Mouse (Mus musculus) lung, postnatal 0 days (tissue): Measurements from ENCODE around the gene Daglb. TPM values are rescaled to one million over a fixed set of nuclear protein-coding genes. Genes with fewer than 3 reads are reported as not detected.

Experiments used
- ATAC-seq: fragments of 200-750 bp; cut with Nextera tagmentation; 2 replicates; pipeline ENCODE4 v1.8.0; 2017; ENCODE audit warnings: moderate library complexity
- DNase-seq: peaks from one replicate; pipeline ENCODE4 v3.0.0-alpha.2; 2016; ENCODE audit warnings: low spot score
- H3K27ac ChIP-seq: fragments of 300-500 bp; sonication (generic); 2 replicates; pipeline ENCODE4 v1.5.1; 2014; ENCODE audit warnings: antibody characterized with exemption, mild to moderate bottlenecking, low read length, mixed read lengths
- H3K27me3 ChIP-seq: fragments of 300-500 bp; sonication (generic); replicated peaks from 2 replicates; pipeline ENCODE4 v1.6.1; 2014; ENCODE audit warnings: low read length, mixed read lengths; ENCODE audit not compliant: insufficient read depth
- H3K36me3 ChIP-seq: fragments of 300-500 bp; sonication (generic); 2 replicates; pipeline ENCODE4 v1.6.1; 2014; ENCODE audit warnings: low read length, mixed read lengths; ENCODE audit not compliant: insufficient read depth
- H3K4me1 ChIP-seq: fragments of 300-500 bp; sonication (generic); 2 replicates; pipeline ENCODE4 v1.6.1; 2014; ENCODE audit warnings: antibody characterized with exemption, low read depth, low read length, mixed read lengths; ENCODE audit not compliant: insufficient read depth
- H3K4me2 ChIP-seq: fragments of 300-500 bp; sonication (generic); replicated peaks from 2 replicates; pipeline ENCODE4 v1.6.1; 2014; ENCODE audit warnings: low read depth, mild to moderate bottlenecking, low read length, moderate library complexity, mixed read lengths
- H3K4me3 ChIP-seq: fragments of 300-500 bp; sonication (generic); 2 replicates; pipeline ENCODE4 v1.5.1; 2014; ENCODE audit warnings: low read depth, low read length
- H3K9ac ChIP-seq: fragments of 300-500 bp; sonication (generic); replicated peaks from 2 replicates; pipeline ENCODE4 v1.6.1; 2014; ENCODE audit warnings: low read depth, mild to moderate bottlenecking
- H3K9me3 ChIP-seq: fragments of 300-500 bp; sonication (generic); 2 replicates; pipeline ENCODE4 v1.6.1; 2016; ENCODE audit warnings: low read length, mixed read lengths
- CTCF ChIP-seq: IDR thresholded peaks from 2 replicates; pipeline ENCODE4 v1.5.1; 2016; ENCODE audit warnings: antibody characterized with exemption, mild to moderate bottlenecking
- EP300 ChIP-seq: IDR thresholded peaks from 2 replicates; pipeline ENCODE4 v1.6.1; 2016; ENCODE audit warnings: antibody characterized with exemption, mild to moderate bottlenecking, control low read depth
- WGBS: fragments of 180-500 bp; shearing (Covaris S2); extraction: QIAGEN DNeasy Blood & Tissue Kit; methylation state at CpG from one replicate; pipeline ENCODE4 v1.1.7; 2014; 5-methylcytosine and 5-hydroxymethylcytosine counted together
- polyA plus RNA-seq: library from polyadenylated mRNA; unstranded; fragments of >200 nt; fragmentation: Nextera tagmentation; extraction: Ambion mirVana; gene quantifications from 2 replicates; pipeline ENCODE4 v1.2.1, GENCODE M21; 2015

The Daglb gene
- polyA plus RNA-seq, 1 experiment from 2014 or later, result 6.0 TPM

DNA sequence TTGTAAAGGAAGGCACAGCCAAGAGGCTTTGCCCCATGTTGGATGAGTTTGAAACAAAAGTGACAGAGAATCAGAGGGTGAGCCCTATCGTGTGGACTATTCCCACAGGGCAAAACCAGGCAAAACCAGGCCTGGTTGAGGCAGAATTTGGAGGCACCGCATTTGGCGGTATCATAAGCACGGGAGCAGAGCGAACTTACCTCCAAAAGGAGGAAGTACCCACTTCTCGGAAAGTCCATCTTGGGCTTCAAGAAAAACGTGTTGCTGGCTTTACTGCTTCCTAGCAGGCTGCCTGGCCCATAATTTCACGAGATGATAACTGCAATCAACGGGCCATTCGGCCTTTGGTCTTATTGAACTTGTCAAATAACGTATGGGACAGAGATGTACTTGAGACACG lies 22.6 kb upstream of the Daglb start:
- no peak for ATAC-seq
- DNase-seq, result no peak
- 79% methylated on average over 12 of the region's 12 CpGs for WGBS
- H3K36me3 ChIP-seq, result no peaks in the 10 kb centered on the region
- no peak overlapping the region for H3K4me3 ChIP-seq
- no peak overlapping the region for H3K4me2 ChIP-seq
- no peaks in the 10 kb centered on the region for H3K9me3 ChIP-seq
- no peak overlapping the region for H3K27ac ChIP-seq
- no peaks in the 10 kb centered on the region for H3K27me3 ChIP-seq
- no peaks in the 10 kb centered on the region for H3K4me1 ChIP-seq
- no peak overlapping the region for H3K9ac ChIP-seq
- TF ChIP-seq CTCF (no peak), EP300 (no peak)

DNA sequence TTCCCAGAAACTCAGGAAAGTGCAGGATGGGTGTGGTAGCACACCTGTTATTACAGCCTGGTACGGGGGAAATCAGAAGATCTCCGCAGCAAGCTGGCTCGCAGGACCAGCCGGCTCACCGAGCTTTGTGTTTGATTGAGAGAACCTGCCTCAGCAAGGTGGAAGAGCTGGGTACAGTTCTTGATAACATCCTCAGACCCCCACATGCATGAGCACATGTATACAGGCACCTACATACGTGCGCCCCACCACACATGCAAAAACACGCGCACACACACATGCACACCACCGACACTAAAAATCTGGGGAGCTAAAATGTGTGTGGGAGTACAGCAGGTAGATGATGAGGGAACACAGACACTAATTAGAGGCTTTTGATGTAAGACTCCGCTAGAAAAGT lies 713 bp upstream of the Daglb start:
- H3K27me3 ChIP-seq, result no peaks in the 10 kb centered on the region
- H3K9ac ChIP-seq, result peak overlapping the region; percentile 52; the same call in 1 of the 2 replicates
- 83% methylated on average over 11 of the region's 11 CpGs for WGBS
- ATAC-seq (no peak), DNase-seq (no peak)
- H3K9me3 ChIP-seq, result no peaks in the 10 kb centered on the region
- no peak for TF ChIP-seq CTCF
- TF ChIP-seq EP300, result no peak
- H3K4me2 ChIP-seq, result peak overlapping the region; percentile 84
- no peaks in the 10 kb centered on the region for H3K36me3 ChIP-seq
- peaks cover 5% of the 10 kb centered on the region; the same call in 1 of the 2 replicates for H3K4me1 ChIP-seq
- peak overlapping the region; percentile 58; the same call in 1 of the 2 replicates for H3K4me3 ChIP-seq
- no peak overlapping the region for H3K27ac ChIP-seq

DNA sequence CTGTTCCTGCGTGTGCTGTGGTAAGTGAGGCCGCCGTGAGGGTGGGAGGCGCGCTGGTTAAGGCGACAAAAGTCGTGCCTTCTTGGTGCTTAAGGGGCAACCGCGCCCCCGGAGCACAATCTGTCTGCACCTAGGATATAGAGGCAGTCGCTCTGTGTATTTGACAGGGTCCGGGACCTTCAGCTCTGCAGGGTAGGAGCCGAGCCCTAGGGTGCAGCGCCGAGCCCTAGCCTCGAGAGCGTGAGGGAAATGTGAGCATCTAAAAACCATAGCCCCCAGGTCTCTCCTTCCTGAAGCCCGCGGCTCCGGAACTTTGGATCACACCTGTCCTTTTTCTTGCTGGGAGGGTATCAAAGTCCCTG lies 354 bp downstream of the Daglb start:
- H3K27ac ChIP-seq, result no peak overlapping the region
- H3K27me3 ChIP-seq, result no peaks in the 10 kb centered on the region
- H3K36me3 ChIP-seq, result no peaks in the 10 kb centered on the region
- DNase-seq, result no peak
- peak overlapping the region; percentile 58 for H3K4me3 ChIP-seq
- WGBS, result 0% methylated on average over 20 of the region's 20 CpGs
- H3K4me1 ChIP-seq, result peaks cover 5% of the 10 kb centered on the region; the same call in 1 of the 2 replicates
- H3K9me3 ChIP-seq, result no peaks in the 10 kb centered on the region
- peak overlapping the region; percentile 52 for H3K9ac ChIP-seq
- TF ChIP-seq EP300 (no peak), CTCF (no peak)
- H3K4me2 ChIP-seq, result peak overlapping the region; percentile 84
- ATAC-seq, result peak; percentile 39

DNA sequence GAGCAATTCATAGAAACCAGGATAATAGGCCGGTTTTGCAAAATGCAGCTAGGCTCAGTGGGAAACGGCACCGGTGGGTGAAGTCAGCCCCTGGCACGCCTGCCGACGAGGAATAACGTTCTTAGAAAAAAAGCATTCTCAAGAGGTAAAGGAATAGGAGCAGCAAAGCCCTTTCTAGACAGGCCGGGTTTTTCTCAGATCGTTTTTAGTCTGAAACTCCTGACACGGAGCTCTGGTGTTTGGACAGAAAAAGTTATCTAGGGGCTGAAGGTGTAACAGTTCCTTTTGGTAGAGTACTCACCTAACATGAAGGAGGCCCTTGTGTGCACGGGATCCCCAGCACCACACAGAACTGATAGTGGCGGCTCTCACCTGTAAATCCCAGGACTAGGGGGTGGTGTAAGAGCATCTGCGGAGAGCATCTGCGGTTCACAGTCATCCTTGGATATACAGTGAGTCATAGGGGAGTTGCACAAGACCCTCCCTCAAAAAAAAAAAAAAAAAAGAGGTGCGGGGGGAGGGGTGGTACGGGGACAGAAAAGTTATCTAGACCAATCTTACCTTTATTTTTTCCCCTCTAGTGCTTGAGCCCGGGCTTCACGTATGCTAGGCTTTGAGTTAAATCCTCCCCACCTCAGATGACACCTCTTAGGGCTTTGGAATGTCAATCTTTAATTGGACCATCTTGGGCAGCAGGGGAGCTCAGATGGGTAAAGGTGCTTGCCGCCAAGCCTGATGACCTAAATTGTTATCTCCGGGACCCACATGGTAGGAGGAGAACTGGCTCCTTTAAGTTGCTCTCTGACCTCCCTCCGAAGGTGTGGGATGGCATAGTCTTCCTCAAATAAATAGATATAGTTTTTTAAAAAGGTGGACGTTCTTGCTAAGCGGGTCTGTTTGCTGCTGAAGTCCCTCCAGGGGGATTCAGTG lies 1.0 kb downstream of the Daglb start:
- no peaks in the 10 kb centered on the region for H3K36me3 ChIP-seq
- ATAC-seq (no peak), DNase-seq (peak; percentile 27)
- TF ChIP-seq EP300 (no peak), CTCF (no peak)
- H3K27me3 ChIP-seq, result no peaks in the 10 kb centered on the region
- WGBS, result 25% methylated on average over 23 of the region's 23 CpGs
- peaks cover 5% of the 10 kb centered on the region; the same call in 1 of the 2 replicates for H3K4me1 ChIP-seq
- peak overlapping the region; percentile 84 for H3K4me2 ChIP-seq
- H3K9me3 ChIP-seq, result no peaks in the 10 kb centered on the region
- H3K4me3 ChIP-seq, result peak overlapping the region; percentile 58
- peak overlapping the region; percentile 52 for H3K9ac ChIP-seq
- H3K27ac ChIP-seq, result no peak overlapping the region

DNA sequence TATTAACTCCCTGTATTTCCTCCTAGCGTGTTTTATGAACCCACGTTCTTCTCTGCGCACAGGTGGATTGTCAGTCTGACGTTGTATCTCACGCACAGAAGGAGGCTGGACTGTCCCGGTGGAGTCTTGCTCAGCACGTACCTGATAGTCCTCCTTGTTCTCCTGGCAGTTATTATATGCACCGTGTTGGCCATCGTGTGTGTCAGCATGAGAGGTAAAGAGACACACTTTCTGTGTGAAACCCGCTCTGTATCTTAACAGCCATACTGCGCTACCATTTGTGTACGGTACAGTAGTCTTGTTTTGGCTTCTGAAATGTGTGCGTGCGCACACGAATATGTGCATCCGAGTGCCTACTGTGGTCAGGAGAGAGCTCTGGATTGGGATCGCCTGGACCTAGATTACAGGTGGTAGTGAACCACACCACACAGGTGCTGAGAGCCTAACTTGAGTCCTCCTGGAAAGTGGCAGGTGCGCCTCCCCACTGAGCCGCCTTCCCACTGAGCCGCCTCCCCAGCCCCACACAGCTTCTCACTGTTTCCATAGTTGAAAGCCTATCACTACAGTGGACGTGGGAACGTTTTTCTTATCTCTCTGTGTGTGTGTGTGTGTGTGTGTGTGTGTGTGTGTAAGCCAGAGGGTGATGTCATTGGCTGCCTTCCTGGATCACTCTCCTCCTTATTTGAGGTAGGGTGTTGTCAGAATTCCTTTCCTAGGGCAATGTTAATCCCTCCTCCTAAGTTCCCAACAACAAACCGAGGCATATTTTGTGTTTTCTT lies 2.7 kb downstream of the Daglb start:
- no peak overlapping the region for H3K9ac ChIP-seq
- peaks cover 5% of the 10 kb centered on the region; the same call in 1 of the 2 replicates for H3K4me1 ChIP-seq
- no peak overlapping the region for H3K27ac ChIP-seq
- H3K27me3 ChIP-seq, result no peaks in the 10 kb centered on the region
- no peak overlapping the region for H3K4me2 ChIP-seq
- TF ChIP-seq CTCF (no peak), EP300 (no peak)
- H3K9me3 ChIP-seq, result no peaks in the 10 kb centered on the region
- H3K36me3 ChIP-seq, result no peaks in the 10 kb centered on the region
- no peak overlapping the region for H3K4me3 ChIP-seq
- 87% methylated on average over 23 of the region's 23 CpGs for WGBS
- ATAC-seq (no peak), DNase-seq (peak; percentile 15)

DNA sequence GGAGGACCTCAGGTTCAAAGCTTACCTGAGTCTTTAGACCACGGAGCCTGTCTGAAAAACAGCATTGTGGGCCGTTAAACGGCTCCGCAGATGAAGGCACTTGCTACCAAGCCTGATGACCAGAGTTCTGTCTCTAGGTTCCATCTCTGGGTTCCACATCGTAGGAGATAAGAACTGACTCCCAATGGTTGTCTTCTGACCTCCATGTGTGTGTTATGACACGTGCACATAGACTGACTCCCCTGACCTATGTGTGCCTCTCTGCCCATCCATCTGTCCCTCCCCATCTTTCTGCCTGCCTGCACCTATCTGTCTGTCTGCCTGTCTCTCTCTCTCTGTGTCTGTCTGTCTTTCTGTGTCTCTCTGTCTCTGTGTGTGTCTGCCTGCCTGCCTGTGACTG lies 3.5 kb downstream of the Daglb start:
- no peaks in the 10 kb centered on the region for H3K9me3 ChIP-seq
- no peak overlapping the region for H3K4me3 ChIP-seq
- peaks cover 5% of the 10 kb centered on the region; the same call in 1 of the 2 replicates for H3K4me1 ChIP-seq
- TF ChIP-seq EP300, result no peak
- no peak for TF ChIP-seq CTCF
- WGBS, result 91% methylated on average over 6 of the region's 6 CpGs
- H3K27me3 ChIP-seq, result no peaks in the 10 kb centered on the region
- H3K27ac ChIP-seq, result no peak overlapping the region
- no peaks in the 10 kb centered on the region for H3K36me3 ChIP-seq
- no peak overlapping the region for H3K9ac ChIP-seq
- ATAC-seq (no peak), DNase-seq (no peak)
- no peak overlapping the region for H3K4me2 ChIP-seq
